Mouse (Mus musculus) gastrocnemius, postnatal 10 days (tissue): ENCODE data around the gene Auts2. TPM values are rescaled to one million over a fixed set of nuclear protein-coding genes. Genes with fewer than 3 reads are reported as not detected.

Experiments used
- DNase-seq: peaks from one replicate; pipeline ENCODE4 v3.0.0; 2021; ENCODE audit warnings: mixed read lengths
- total RNA-seq, 2 experiments: library from RNA; stranded (reverse); gene quantifications; 2 replicates each; pipeline ENCODE4 v1.2.3; 2021

Auts2 gene
- total RNA-seq, 2 experiments from 2014 or later, result 36.2 to 49.1 TPM

DNA sequence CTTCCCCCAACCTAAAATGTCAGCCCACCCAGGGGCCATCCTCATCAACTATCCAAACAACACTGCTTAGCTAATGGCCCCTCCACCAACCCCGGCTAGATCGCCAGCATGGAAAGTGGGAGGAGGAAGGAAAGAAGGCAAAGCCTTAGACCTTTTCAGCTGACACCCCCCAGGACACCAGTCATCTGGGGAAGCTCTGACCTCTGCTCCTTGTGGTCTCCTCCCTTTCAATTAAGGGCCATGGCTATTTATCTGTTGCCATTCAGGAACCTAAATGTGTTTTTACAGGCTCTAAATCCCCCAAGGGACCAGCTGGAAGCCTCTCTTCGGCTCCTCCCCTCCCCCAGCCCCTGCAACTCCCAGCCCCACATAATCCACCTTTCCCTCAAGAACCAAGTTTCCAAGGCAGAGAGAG lies 42.3 kb downstream of the Auts2 start:
- DNase-seq, result no peak

- DNase-seq, result no peak
Observed at GRCm38 (mm10) chr5:132498896-132499295, 44.2 kb downstream of the Auts2 start.

- no peak for DNase-seq
Observed at GRCm38 (mm10) chr5:132498045-132498444, 45.1 kb downstream of the Auts2 start.

DNA sequence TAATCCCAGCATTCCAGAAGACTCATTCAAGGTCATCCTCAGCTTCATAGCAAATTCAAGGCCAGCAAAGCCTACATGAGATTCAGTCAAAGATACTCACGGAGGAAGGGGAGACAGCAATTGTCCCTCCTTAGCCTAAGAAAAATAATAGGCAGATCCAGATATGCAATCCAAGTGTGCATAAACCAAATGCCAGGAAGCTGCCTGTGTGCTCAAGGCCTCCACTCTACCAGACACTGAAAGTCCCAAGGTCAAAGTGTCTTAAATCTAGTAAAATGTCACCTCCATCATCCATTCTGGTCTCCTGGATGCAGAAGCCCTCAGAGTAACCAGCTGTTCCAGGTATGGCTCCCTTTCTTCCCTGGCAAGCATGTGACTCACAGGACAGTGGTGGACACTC lies 50.4 kb downstream of the Auts2 start:
- DNase-seq, result no peak

DNA sequence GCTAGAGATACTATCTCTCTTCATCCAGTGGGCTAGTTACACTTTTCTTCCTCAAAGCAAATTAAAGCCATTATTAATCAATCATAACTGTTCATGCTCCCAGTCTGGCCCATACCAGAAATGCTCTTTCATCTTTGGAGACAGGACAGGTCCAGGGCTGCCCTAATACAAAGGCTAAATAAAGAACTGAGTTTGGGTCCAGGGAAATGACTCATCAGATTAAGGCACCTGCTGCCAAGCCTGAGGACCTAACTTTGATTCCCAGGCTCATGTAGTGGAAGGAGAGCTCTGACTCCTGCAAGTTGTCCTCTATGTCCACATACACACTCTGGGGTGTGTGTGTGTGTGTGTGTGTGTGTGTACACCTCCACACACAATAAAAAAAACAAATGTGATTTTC lies 51.1 kb downstream of the Auts2 start:
- no peak for DNase-seq

- no peak for DNase-seq
Observed at GRCm38 (mm10) chr5:132491508-132491907, 51.6 kb downstream of the Auts2 start.

- DNase-seq, result peak; percentile 32
Observed at GRCm38 (mm10) chr5:132490326-132490725, 52.8 kb downstream of the Auts2 start.

- DNase-seq, result no peak
Observed at GRCm38 (mm10) chr5:132489736-132490313, 53.3 kb downstream of the Auts2 start.

DNA sequence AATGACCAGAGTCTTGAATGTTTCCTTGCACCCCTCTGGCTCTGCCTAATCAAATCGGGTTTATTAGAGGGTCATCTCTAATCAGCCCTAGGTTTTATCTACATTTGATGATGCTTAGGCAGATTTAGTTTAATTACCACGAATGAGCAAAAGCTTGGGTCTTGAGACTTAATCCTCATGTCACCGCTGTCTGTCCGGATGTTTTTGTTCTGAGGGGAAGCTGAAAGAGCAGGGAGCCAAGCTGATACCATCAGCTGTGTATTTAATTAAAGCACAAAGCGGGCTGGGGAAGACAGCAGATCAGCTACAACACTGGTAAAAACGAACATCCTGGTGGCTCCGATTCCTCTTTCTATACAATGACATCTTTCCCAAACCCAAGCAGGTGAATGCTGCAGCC lies 56.3 kb downstream of the Auts2 start:
- DNase-seq, result no peak

DNA sequence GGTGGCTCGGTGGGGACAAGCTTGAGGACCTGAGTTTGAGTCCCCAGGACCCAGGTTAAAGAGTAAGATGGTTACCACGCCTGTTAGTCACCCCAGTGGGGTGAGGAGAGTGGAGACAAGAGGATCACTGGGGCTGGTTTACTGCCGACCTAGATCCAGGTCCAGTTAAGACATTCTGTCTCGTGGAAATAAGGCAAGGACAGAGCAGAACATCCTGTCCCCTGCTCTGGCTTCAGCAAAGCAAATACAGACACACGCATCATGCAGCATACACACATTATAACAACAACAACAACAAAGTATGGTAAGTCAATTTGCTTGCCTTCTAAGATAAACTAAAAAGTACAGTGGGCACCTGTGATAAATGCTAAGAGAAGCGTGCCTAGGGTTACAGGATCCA lies 57.1 kb downstream of the Auts2 start:
- DNase-seq, result no peak

- no peak for DNase-seq
Observed at GRCm38 (mm10) chr5:132485448-132485847, 57.7 kb downstream of the Auts2 start.

DNA sequence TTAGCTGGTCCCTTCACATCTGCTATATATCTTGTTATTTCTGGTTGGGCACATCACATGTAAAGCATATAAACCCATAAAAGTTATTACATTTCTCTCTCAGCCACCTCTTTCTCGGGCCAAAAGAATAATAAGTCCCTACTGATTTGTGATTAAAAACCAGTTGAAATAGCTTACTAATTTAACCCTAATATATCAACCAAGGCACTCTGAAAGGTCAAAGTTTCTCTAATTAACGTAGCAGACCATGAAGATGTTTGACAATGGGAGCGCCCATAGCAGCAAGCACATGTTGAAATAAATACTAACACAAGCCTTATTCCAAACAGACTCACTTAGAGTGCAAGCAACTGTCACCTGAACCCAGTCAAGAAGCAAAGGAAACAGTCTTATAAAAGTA lies 61.7 kb downstream of the Auts2 start:
- no peak for DNase-seq

GRCm38 (mm10) chr5:132480461-132480860 lies 62.7 kb downstream of the Auts2 start:
- no peak for DNase-seq

- DNase-seq, result no peak
Observed at GRCm38 (mm10) chr5:132479227-132479857, 63.8 kb downstream of the Auts2 start.

DNA sequence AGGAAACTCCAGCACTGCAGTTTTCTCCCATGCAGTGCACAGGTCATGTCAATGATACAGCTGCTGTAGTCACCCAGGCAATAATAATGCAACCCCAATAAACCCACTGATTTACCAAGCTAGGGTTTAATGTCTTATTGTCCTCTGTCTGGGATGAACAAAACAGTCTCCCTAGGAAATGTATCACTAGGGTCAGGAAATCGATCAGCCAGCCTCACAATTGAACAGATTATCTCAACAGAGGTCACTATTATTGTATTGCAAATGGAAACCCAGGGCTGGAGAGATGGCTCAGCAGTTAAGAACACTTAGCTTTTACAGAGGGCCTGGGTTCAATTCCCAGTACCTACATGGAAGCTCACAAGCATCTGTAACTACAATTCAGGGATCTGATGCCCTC lies 65.6 kb downstream of the Auts2 start:
- no peak for DNase-seq

- DNase-seq, result no peak
Observed at GRCm38 (mm10) chr5:132472905-132473321, 70.2 kb downstream of the Auts2 start.

GRCm38 (mm10) chr5:132472184-132472829 lies 70.8 kb downstream of the Auts2 start:
- DNase-seq, result no peak

DNA sequence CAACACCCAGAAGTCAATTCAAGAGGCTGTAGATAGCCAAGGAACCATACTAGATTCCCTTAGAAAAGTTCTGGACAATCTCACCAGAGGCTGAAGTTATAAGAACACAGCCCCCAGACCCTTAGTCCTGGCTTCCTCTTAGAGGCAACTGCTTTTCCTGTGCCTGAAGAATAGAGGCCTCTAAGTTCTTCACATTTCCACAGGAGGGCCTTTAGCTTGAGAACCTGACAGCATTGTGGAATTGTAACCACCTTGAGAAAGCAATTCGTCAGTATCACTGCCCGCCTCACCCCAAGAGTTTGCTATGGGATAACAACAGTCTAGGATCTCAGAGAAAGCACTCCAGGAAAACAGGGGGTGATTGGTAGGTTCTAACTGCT lies 75.8 kb downstream of the Auts2 start:
- DNase-seq, result no peak

- DNase-seq, result no peak
Observed at GRCm38 (mm10) chr5:132466427-132467363, 76.4 kb downstream of the Auts2 start.

DNA sequence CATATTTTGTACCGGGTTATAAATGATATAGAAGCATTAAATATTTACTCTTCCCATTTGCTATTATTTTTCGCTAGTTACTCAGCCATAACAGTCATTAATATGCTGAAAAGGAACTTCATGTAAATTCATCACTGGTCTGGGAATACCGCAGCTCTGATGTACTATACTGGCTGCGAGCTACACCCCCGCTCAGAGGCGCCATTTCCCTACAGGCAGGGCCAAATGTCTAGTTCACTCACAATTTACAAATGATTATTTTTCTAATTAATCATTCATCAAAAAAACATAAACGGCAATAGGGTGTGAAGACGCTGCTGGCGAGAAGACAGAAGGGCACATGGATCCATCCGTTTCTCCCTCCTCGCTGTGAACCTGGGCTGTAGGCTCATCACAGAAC lies 80.6 kb downstream of the Auts2 start:
- DNase-seq, result no peak

GRCm38 (mm10) chr5:132458498-132458897 lies 84.6 kb downstream of the Auts2 start:
- no peak for DNase-seq

DNA sequence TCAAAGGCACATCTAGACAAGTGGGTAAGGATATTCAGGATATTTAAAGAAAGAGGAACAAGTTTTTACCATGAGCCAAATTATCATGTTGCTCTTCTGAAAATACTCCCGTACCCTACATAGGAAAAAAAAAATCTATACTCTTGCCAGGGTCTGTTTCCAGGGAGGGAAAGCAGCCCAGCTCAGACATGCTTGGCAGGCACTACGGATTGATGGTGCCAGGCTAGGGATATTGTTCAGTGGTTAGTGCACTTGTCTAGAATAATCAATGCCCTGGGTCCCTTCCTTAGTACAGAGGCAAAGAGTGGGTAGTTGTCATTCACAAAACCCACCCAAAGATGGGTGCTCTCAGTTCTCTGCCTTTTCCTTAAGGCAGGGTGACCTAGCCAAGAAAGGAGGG lies 90.8 kb downstream of the Auts2 start:
- no peak for DNase-seq

DNA sequence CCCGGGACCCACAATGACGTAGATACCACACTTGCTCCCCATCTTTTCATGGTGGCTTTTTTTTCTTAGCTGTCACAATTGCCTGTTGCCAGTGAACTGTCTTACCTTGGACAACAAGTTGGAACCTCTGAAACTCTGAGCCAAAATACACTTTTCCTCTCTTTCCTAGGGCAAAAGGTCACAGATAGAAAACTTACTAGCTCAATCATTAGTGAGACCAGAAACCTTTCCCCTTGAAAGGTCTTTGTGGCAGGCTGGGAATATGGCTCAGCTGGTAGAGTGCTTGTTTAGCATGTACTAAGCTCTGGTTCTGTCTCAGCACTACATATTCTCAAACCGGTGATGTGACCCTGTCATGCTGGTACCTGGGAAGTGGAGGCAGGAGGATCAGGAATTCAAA lies 93.1 kb downstream of the Auts2 start:
- no peak for DNase-seq
